Mouse (Mus musculus): ENCODE results near the gene Olfr53. TPM values are rescaled to one million over a fixed set of nuclear protein-coding genes. Genes with fewer than 3 reads are reported as not detected.
"Not testable (repeated sequence)": the region's sequence is repeated elsewhere in the genome, so short reads cannot be mapped to it uniquely, and the experiment has no call there.

The Olfr53 gene
- not detected in 2 replicates for polyA plus RNA-seq (2015; fragmentation: Nextera tagmentation; extraction: Ambion mirVana)

- Histone ChIP-seq H3K4me2 (replicated peaks) (no peak within 1 kb of the TSS), H3K27me3 (no peaks in the 10 kb centered on the region), H3K4me3 (replicated peaks) (no peak within 1 kb of the TSS), H3K36me3 (no peaks in the 10 kb centered on the region), H3K27ac (replicated peaks) (no peak within 1 kb of the TSS), H3K9me3 (replicated peaks) (no peaks in the 10 kb centered on the region), H3K9ac (no peak within 1 kb of the TSS), H3K4me1 (no peaks in the 10 kb centered on the region)
- 76% methylated on average over 1 of the region's 1 CpGs for WGBS
- ATAC-seq (ENCODE audit: insufficient number of reproducible peaks, low FRiP score, low TSS enrichment, low read depth): no peak
These were observed at the start of gene Olfr53 for GRCm38 (mm10) chr7:140646152-140646551. Olfr53 (plus strand) TSS chr7:140646452.

- H3K4me2 ChIP-seq (replicated peaks); H3K9me3 ChIP-seq (replicated peaks); H3K27me3 ChIP-seq; H3K9ac ChIP-seq; H3K27ac ChIP-seq (replicated peaks); H3K36me3 ChIP-seq; H3K4me1 ChIP-seq; H3K4me3 ChIP-seq (replicated peaks); ATAC-seq (ENCODE audit: insufficient number of reproducible peaks, low FRiP score, low TSS enrichment, low read depth): not testable (repeated sequence)
- 67% methylated on average over 2 of the region's 2 CpGs for WGBS
These were observed 45.3 kb upstream of the Olfr53 start, which contains the start of gene Olfr46 for GRCm38 (mm10) chr7:140600969-140601368. Olfr46 (plus strand) TSS chr7:140601269.

GRCm38 (mm10) chr7:140628670-140629069 lies 17.6 kb upstream of the Olfr53 start, which contains the start of gene Olfr61:
Olfr61 (plus strand) TSS chr7:140628970.
- not testable (repeated sequence) for H3K4me2 ChIP-seq (replicated peaks); H3K27me3 ChIP-seq; H3K36me3 ChIP-seq; H3K4me1 ChIP-seq; ATAC-seq (ENCODE audit: insufficient number of reproducible peaks, low FRiP score, low TSS enrichment, low read depth); H3K27ac ChIP-seq (replicated peaks); H3K9me3 ChIP-seq (replicated peaks); H3K4me3 ChIP-seq (replicated peaks); H3K9ac ChIP-seq
- WGBS: 80% methylated on average over 3 of the region's 3 CpGs

GRCm38 (mm10) chr7:140630559-140630958 lies 15.7 kb upstream of the Olfr53 start:
- 66% methylated on average over 1 of the region's 1 CpGs for WGBS

GRCm38 (mm10) chr7:140659630-140660029 lies 13.4 kb downstream of the Olfr53 start, which contains the start of gene Olfr539:
Olfr539 (plus strand) TSS chr7:140659930.
- H3K9ac ChIP-seq: no peak within 1 kb of the TSS
- no peaks in the 10 kb centered on the region for H3K27me3 ChIP-seq
- no peak within 1 kb of the TSS for H3K4me3 ChIP-seq (replicated peaks)
- H3K4me1 ChIP-seq: no peaks in the 10 kb centered on the region
- WGBS: 65% methylated on average over 4 of the region's 4 CpGs
- no peak within 1 kb of the TSS for H3K27ac ChIP-seq (replicated peaks)
- no peak within 1 kb of the TSS for H3K4me2 ChIP-seq (replicated peaks)
- no peaks in the 10 kb centered on the region for H3K9me3 ChIP-seq (replicated peaks)
- no peaks in the 10 kb centered on the region for H3K36me3 ChIP-seq
- ATAC-seq (ENCODE audit: insufficient number of reproducible peaks, low FRiP score, low TSS enrichment, low read depth): no peak

More at GRCm38 (mm10) chr7:140630559-140630958, 15.7 kb upstream of the Olfr53 start:
- Histone ChIP-seq H3K4me1 (no peaks in the 10 kb centered on the region), H3K9ac (no peak overlapping the region), H3K4me2 (replicated peaks) (no peak overlapping the region), H3K36me3 (no peaks in the 10 kb centered on the region), H3K27ac (replicated peaks) (no peak overlapping the region), H3K27me3 (no peaks in the 10 kb centered on the region), H3K4me3 (replicated peaks) (no peak overlapping the region), H3K9me3 (replicated peaks) (no peaks in the 10 kb centered on the region)
- ATAC-seq (ENCODE audit: insufficient number of reproducible peaks, low FRiP score, low TSS enrichment, low read depth): no peak

GRCm38 (mm10) chr7:140670693-140671092 lies 24.4 kb downstream of the Olfr53 start:
- H3K9me3 ChIP-seq (replicated peaks); H3K4me1 ChIP-seq; ATAC-seq (ENCODE audit: insufficient number of reproducible peaks, low FRiP score, low TSS enrichment, low read depth); H3K4me3 ChIP-seq (replicated peaks); H3K36me3 ChIP-seq; H3K27me3 ChIP-seq; H3K4me2 ChIP-seq (replicated peaks); H3K27ac ChIP-seq (replicated peaks); H3K9ac ChIP-seq: not testable (repeated sequence)
- 83% methylated on average over 3 of the region's 3 CpGs for WGBS

GRCm38 (mm10) chr7:140675863-140676262 lies 29.6 kb downstream of the Olfr53 start:
- H3K9ac ChIP-seq: no peak overlapping the region
- H3K4me3 ChIP-seq (replicated peaks): no peak overlapping the region
- ATAC-seq (ENCODE audit: insufficient number of reproducible peaks, low FRiP score, low TSS enrichment, low read depth): no peak
- no peak overlapping the region for H3K4me2 ChIP-seq (replicated peaks)
- no peaks in the 10 kb centered on the region for H3K4me1 ChIP-seq
- no peaks in the 10 kb centered on the region for H3K36me3 ChIP-seq
- H3K9me3 ChIP-seq (replicated peaks): no peaks in the 10 kb centered on the region; the same call in 1 of the 2 replicates
- WGBS: 6% methylated on average over 5 of the region's 6 CpGs
- H3K27me3 ChIP-seq: no peaks in the 10 kb centered on the region
- H3K27ac ChIP-seq (replicated peaks): no peak overlapping the region

GRCm38 (mm10) chr7:140679591-140679990 lies 33.3 kb downstream of the Olfr53 start:
- H3K4me3 ChIP-seq (replicated peaks); ATAC-seq (ENCODE audit: insufficient number of reproducible peaks, low FRiP score, low TSS enrichment, low read depth); H3K27me3 ChIP-seq; H3K27ac ChIP-seq (replicated peaks); H3K9ac ChIP-seq; H3K36me3 ChIP-seq; H3K4me1 ChIP-seq; H3K9me3 ChIP-seq (replicated peaks); H3K4me2 ChIP-seq (replicated peaks): not testable (repeated sequence)
- WGBS: 64% methylated on average over 4 of the region's 4 CpGs

GRCm38 (mm10) chr7:140681651-140682050 lies 35.4 kb downstream of the Olfr53 start, which contains the start of gene Olfr45:
Olfr45 (plus strand) TSS chr7:140681951.
- Histone ChIP-seq H3K4me2 (replicated peaks) (no peak within 1 kb of the TSS), H3K9me3 (replicated peaks) (no peaks in the 10 kb centered on the region), H3K36me3 (no peaks in the 10 kb centered on the region), H3K27ac (replicated peaks) (no peak within 1 kb of the TSS), H3K4me1 (no peaks in the 10 kb centered on the region), H3K27me3 (no peaks in the 10 kb centered on the region), H3K4me3 (replicated peaks) (no peak within 1 kb of the TSS), H3K9ac (no peak within 1 kb of the TSS)
- WGBS: 84% methylated on average over 1 of the region's 1 CpGs
- ATAC-seq (ENCODE audit: insufficient number of reproducible peaks, low FRiP score, low TSS enrichment, low read depth): no peak

- no peaks in the 10 kb centered on the region for H3K9me3 ChIP-seq (replicated peaks)
- no peak within 1 kb of the TSS for H3K4me2 ChIP-seq (replicated peaks)
- H3K4me1 ChIP-seq: no peaks in the 10 kb centered on the region
- no peaks in the 10 kb centered on the region for H3K36me3 ChIP-seq
- no peak within 1 kb of the TSS for H3K27ac ChIP-seq (replicated peaks)
- no peak within 1 kb of the TSS for H3K4me3 ChIP-seq (replicated peaks)
- no peak for ATAC-seq (ENCODE audit: insufficient number of reproducible peaks, low FRiP score, low TSS enrichment, low read depth)
- H3K9ac ChIP-seq: no peak within 1 kb of the TSS
- H3K27me3 ChIP-seq: no peaks in the 10 kb centered on the region
These were observed 50.7 kb downstream of the Olfr53 start, which contains the start of gene Olfr541 for GRCm38 (mm10) chr7:140696967-140697366. Olfr541 (plus strand) TSS chr7:140697267.

Data from embryonic facial prominence, embryonic 15.5 days (tissue).